Mouse (Mus musculus): ENCODE data around the gene Eef1a1. TPM values are rescaled to one million over a fixed set of nuclear protein-coding genes. Genes with fewer than 3 reads are reported as not detected.

Eef1a1 gene
- polyA plus RNA-seq (2017; shearing (Covaris generic)), result 5,289 TPM

GRCm38 (mm10) chr9:78488890-78489420 is at the start of gene Eef1a1:
TSS of gene Eef1a1 (minus strand) at chr9:78489151.

GRCm38 (mm10) chr9:78447973-78448873 is 40.7 kb downstream of the Eef1a1 start, which contains the start of the genes Mto1 and Gm17324:
TSS of gene Mto1 (plus strand) at chr9:78448208.
TSS of gene Gm17324 (minus strand) at chr9:78448786.

GRCm38 (mm10) chr9:78442579-78443392 is 46.2 kb downstream of the Eef1a1 start, which contains the start of gene Cgas:
TSS of gene Cgas (minus strand) at chr9:78443237.

Other genes with a start within 250 kb of the Eef1a1 start
- gene Gm3776, start 232.0 kb downstream of the Eef1a1 start, polyA plus RNA-seq (2017; shearing (Covaris generic)), result not detected
- gene Gm10639, start 199.2 kb downstream of the Eef1a1 start, polyA plus RNA-seq (2017; shearing (Covaris generic)), result not detected
- not detected for gene Omt2a, start 174.4 kb downstream of the Eef1a1 start, polyA plus RNA-seq (2017; shearing (Covaris generic))
- gene Omt2b, start 161.6 kb downstream of the Eef1a1 start, polyA plus RNA-seq (2017; shearing (Covaris generic)), result not detected
- not detected for gene Gsta2, start 133.4 kb downstream of the Eef1a1 start, polyA plus RNA-seq (2017; shearing (Covaris generic))
- not detected for gene Dppa5a, start 121.0 kb downstream of the Eef1a1 start, polyA plus RNA-seq (2017; shearing (Covaris generic))
- 0.22 TPM for gene Ooep, start 110.4 kb downstream of the Eef1a1 start, polyA plus RNA-seq (2017; shearing (Covaris generic))
- gene Ddx43, start 93.4 kb downstream of the Eef1a1 start, polyA plus RNA-seq (2017; shearing (Covaris generic)), result 4.8 TPM
- 2.8 TPM for gene Cgas, start 45.9 kb downstream of the Eef1a1 start, polyA plus RNA-seq (2017; shearing (Covaris generic))
- 19.7 TPM for gene Mto1, start 40.9 kb downstream of the Eef1a1 start, polyA plus RNA-seq (2017; shearing (Covaris generic))
- gene Gm17324, start 40.4 kb downstream of the Eef1a1 start, polyA plus RNA-seq (2017; shearing (Covaris generic)), result not detected
- gene Slc17a5, start 98.9 kb upstream of the Eef1a1 start, polyA plus RNA-seq (2017; shearing (Covaris generic)), result 7.5 TPM
- 0.27 TPM for gene Cd109, start 126.4 kb upstream of the Eef1a1 start, polyA plus RNA-seq (2017; shearing (Covaris generic))

Data from effector memory CD4-positive, alpha-beta T cell, adult 5 months (primary cell).